Mouse (Mus musculus) embryonic facial prominence, embryonic 13.5 days (tissue): Measurements from ENCODE around the gene Galnt11. TPM values are rescaled to one million over a fixed set of nuclear protein-coding genes. Genes with fewer than 3 reads are reported as not detected.

ENCODE experiments used
- polyA plus RNA-seq: library from polyadenylated mRNA; unstranded; fragments of >200 nt; fragmentation: Nextera tagmentation; extraction: Ambion mirVana; gene quantifications from 2 replicates; pipeline ENCODE4 v1.2.1, GENCODE M21; 2015

Gene Galnt11
- polyA plus RNA-seq, 1 experiment from 2014 or later = 38.7 TPM

Other genes starting within 250 kb of the Galnt11 start
- 24.4 and 24.8 TPM in 2 replicates for gene Prkag2, start 121.3 kb upstream of the Galnt11 start, polyA plus RNA-seq
- not detected in 2 replicates for gene Galntl5, start 40.4 kb upstream of the Galnt11 start, polyA plus RNA-seq
- gene E130116L18Rik, start 1.2 kb downstream of the Galnt11 start, polyA plus RNA-seq = not detected in 2 replicates